Mouse (Mus musculus) liver, adult 2 months (tissue): ENCODE results near the gene Ccin. TPM values are rescaled to one million over a fixed set of nuclear protein-coding genes. Genes with fewer than 3 reads are reported as not detected.
A peak's percentile ranks its signal among the peaks of the same experiment; 100 is the strongest.

Experiments used
- DNase-seq: peaks from one replicate; pipeline ENCODE4 v3.0.0-alpha.2; 2011; ENCODE audit warnings: low read depth, low spot score; ENCODE audit errors: extremely low read depth
- H3K27ac ChIP-seq: fragments of 200-500 bp; replicated peaks from 2 replicates; pipeline ENCODE4 v1.5.1; 2012; ENCODE audit warnings: low read depth, mild to moderate bottlenecking, control low read depth, inconsistent platforms, low read length; ENCODE audit not compliant: insufficient read depth
- H3K27me3 ChIP-seq: fragments of 200-500 bp; 2 replicates; pipeline ENCODE4 v1.6.1; 2012; ENCODE audit warnings: mild to moderate bottlenecking, moderate library complexity, low read length, inconsistent platforms; ENCODE audit not compliant: control insufficient read depth, insufficient read depth
- H3K36me3 ChIP-seq: fragments of 200-500 bp; 2 replicates; pipeline ENCODE4 v1.6.1; 2012; ENCODE audit warnings: low read length, inconsistent platforms; ENCODE audit not compliant: control insufficient read depth, insufficient read depth
- H3K4me1 ChIP-seq: fragments of 200-500 bp; 2 replicates; pipeline ENCODE4 v1.6.1; 2011; ENCODE audit warnings: low read length; ENCODE audit not compliant: control insufficient read depth, insufficient read depth
- H3K4me3 ChIP-seq: fragments of 200-500 bp; 2 replicates; pipeline ENCODE4 v1.5.1; 2011; ENCODE audit warnings: low read depth, mild to moderate bottlenecking, control low read depth, low read length, moderate library complexity; ENCODE audit not compliant: insufficient read depth
- H3K79me2 ChIP-seq: fragments of 200-500 bp; 2 replicates; pipeline ENCODE4 v1.6.1; 2012; ENCODE audit warnings: inconsistent platforms, mild to moderate bottlenecking, low read length, moderate library complexity; ENCODE audit not compliant: control insufficient read depth, insufficient read depth
- H3K9ac ChIP-seq: fragments of 200-500 bp; 2 replicates; pipeline ENCODE4 v1.6.1; 2012; ENCODE audit warnings: low read depth, mild to moderate bottlenecking, control low read depth, inconsistent platforms, low read length
- CTCF ChIP-seq: fragments of 200-500 bp; IDR thresholded peaks from 2 replicates; pipeline ENCODE4 v1.5.1; 2011; ENCODE audit warnings: low read depth, low read length, control low read depth
- POLR2A ChIP-seq: fragments of 200-500 bp; IDR thresholded peaks from 2 replicates; pipeline ENCODE4 v1.6.1; 2011; ENCODE audit warnings: low read length, control low read depth; ENCODE audit not compliant: insufficient read depth; ENCODE audit errors: extremely low read depth
- WGBS: fragments of 180-500 bp; shearing (Covaris S2); methylation state at CpG from one replicate; pipeline ENCODE4 v1.1.7; 2018; 5-methylcytosine and 5-hydroxymethylcytosine counted together
- polyA plus RNA-seq: library from polyadenylated mRNA; depleted of rRNA; stranded (reverse); fragments of >200 nt; gene quantifications from 2 replicates; pipeline ENCODE4 v1.2.3, GENCODE M21; 2012; rRNA removed
- total RNA-seq: library from RNA; depleted of rRNA; stranded (reverse); fragments of >200 nt; gene quantifications from 2 replicates; pipeline ENCODE4 v1.2.3, GENCODE M21; 2014; rRNA removed

Gene Ccin
- total and polyA plus RNA-seq, 2 experiments, result not detected

DNA sequence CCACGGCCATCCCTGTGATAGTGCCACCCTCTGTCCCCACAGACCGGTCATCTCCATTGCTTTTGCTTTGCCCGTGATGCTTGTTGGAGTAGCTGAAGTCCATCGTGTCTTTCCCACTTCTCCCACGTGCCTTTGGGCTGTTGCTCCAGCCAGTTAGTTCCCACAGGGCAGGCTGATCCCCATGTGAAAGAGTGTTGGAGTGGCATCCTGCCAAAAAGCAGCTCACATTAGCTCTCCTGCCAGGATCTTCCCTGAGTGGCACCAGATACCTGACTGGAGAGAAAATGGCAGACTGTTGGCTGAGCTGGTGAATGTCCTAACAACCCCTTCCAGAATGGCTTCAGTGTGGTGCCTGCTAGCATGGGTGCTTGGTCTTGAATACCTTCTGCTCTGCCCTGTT lies 48.2 kb downstream of the Ccin start:
- Histone ChIP-seq H3K4me3 (no peak overlapping the region), H3K4me1 (no peaks in the 10 kb centered on the region), H3K27ac (no peak overlapping the region), H3K27me3 (no peaks in the 10 kb centered on the region), H3K36me3 (peaks cover 33% of the 10 kb centered on the region), H3K9ac (no peak overlapping the region), H3K79me2 (no peaks in the 10 kb centered on the region)
- 62% methylated on average over 5 of the region's 5 CpGs for WGBS
- TF ChIP-seq POLR2A (no peak), CTCF (no peak)
- peak; percentile 49 for DNase-seq

Other genes with a start within 250 kb of the Ccin start
- gene Olfr159, start 212.5 kb upstream of the Ccin start, total RNA-seq, result not detected in 2 replicates
- gene Olfr159, start 212.5 kb upstream of the Ccin start, polyA plus RNA-seq, result not detected in 2 replicates
- not detected in 2 replicates for gene Olfr156, start 159.6 kb upstream of the Ccin start, total RNA-seq
- not detected in 2 replicates for gene Olfr156, start 159.6 kb upstream of the Ccin start, polyA plus RNA-seq
- not detected in 2 replicates for gene Olfr157, start 143.3 kb upstream of the Ccin start, total RNA-seq
- gene Olfr157, start 143.3 kb upstream of the Ccin start, polyA plus RNA-seq, result not detected in 2 replicates
- gene Olfr155, start 131.9 kb upstream of the Ccin start, total RNA-seq, result not detected in 2 replicates
- not detected in 2 replicates for gene Olfr155, start 131.9 kb upstream of the Ccin start, polyA plus RNA-seq
- gene Reck, start 108.0 kb upstream of the Ccin start, total RNA-seq, result 1.9 and 2.2 TPM in 2 replicates
- gene Reck, start 108.0 kb upstream of the Ccin start, polyA plus RNA-seq, result 2.4 and 2.6 TPM in 2 replicates
- gene Glipr2, start 26.1 kb upstream of the Ccin start, total RNA-seq, result 0.83 and 2.0 TPM in 2 replicates
- 0.67 and 1.2 TPM in 2 replicates for gene Glipr2, start 26.1 kb upstream of the Ccin start, polyA plus RNA-seq
- gene Clta, start 21.0 kb downstream of the Ccin start, total RNA-seq, result 166 and 191 TPM in 2 replicates
- 116 and 154 TPM in 2 replicates for gene Clta, start 21.0 kb downstream of the Ccin start, polyA plus RNA-seq
- 318 and 329 TPM in 2 replicates for gene Gne, start 100.7 kb downstream of the Ccin start, total RNA-seq
- gene Gne, start 100.7 kb downstream of the Ccin start, polyA plus RNA-seq, result 85.5 and 87.9 TPM in 2 replicates